Mouse (Mus musculus) thymus, postnatal 0 days (tissue): ENCODE results near the gene Mlxipl. TPM values are rescaled to one million over a fixed set of nuclear protein-coding genes. Genes with fewer than 3 reads are reported as not detected.
A peak's percentile ranks its signal among the peaks of the same experiment; 100 is the strongest.

Experiments used
- DNase-seq: peaks from one replicate; pipeline ENCODE4 v3.0.0-alpha.2; 2015; ENCODE audit warnings: low spot score
- polyA plus RNA-seq: library from polyadenylated mRNA; unstranded; fragments of >200 nt; fragmentation: Nextera tagmentation; extraction: Ambion mirVana; gene quantifications from 2 replicates; pipeline ENCODE4 v1.2.1, GENCODE M21; 2015

Gene Mlxipl
- polyA plus RNA-seq, 1 experiment from 2014 or later: 0.38 TPM

DNA sequence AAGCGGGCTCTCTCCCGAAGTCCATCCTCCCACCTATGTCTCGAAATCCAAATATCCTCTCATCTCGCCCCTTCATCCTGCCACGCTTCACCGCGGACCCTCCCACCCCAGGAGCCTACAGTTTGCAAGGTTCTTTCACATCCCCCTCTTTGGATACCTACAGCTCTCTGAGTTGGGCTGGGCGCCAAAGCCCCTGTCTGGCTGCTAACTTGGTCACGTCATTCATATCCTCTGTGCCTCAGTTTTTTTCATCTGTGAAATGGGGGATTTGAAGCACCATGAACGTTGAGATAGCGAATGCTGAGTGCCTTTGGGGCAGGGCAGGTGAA lies 11.2 kb upstream of the Mlxipl start:
- DNase-seq: no peak

DNA sequence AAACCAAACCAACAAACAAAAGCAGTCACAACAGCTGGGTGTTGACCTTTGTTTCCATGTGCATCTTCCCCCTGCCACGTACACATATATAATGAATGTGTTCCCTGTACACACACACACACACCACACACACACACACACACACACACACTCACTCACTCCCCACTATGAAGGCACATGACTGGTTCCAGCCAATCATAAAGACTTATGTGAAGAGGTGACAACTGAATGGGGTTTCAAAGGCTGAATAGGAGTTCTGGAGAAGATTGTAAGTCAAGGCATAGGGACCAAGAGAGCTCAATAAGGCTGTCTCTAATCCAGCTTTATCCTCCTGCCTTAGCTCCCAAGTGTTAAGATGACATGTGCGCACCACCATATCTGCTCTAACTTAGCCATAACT lies 10.1 kb upstream of the Mlxipl start:
- no peak for DNase-seq

DNA sequence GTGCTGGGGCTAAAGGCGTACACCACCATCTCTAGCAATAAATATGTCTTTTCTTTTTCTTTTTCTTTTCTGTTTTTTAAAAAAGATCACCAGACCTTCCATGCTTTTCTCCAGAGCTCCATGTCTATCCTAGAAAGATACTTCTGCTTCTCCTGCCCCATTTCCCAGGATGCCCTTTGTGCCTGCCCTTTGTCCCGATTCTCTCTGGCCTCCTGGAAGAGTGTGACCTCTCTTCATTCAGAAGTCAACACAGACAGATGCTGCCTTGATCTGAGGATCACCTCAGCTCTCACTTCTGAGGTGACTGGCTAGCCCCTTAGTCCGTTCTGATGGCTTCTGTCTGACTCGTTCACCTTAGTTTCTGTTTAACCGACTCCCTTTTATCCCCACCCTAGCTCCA lies 9.2 kb upstream of the Mlxipl start:
- DNase-seq: no peak

GRCm38 (mm10) chr5:135086871-135087270 lies 2.8 kb upstream of the Mlxipl start:
- no peak for DNase-seq

- no peak for DNase-seq
Measured at GRCm38 (mm10) chr5:135100981-135101380, 11.3 kb downstream of the Mlxipl start.

- DNase-seq: peak; percentile 17
Measured at GRCm38 (mm10) chr5:135103999-135104660, 14.4 kb downstream of the Mlxipl start.

GRCm38 (mm10) chr5:135106758-135107256 lies 17.1 kb downstream of the Mlxipl start:
- DNase-seq: peak; percentile 87

GRCm38 (mm10) chr5:135107521-135108501 lies 18.1 kb downstream of the Mlxipl start:
- peak; percentile 37 for DNase-seq

DNA sequence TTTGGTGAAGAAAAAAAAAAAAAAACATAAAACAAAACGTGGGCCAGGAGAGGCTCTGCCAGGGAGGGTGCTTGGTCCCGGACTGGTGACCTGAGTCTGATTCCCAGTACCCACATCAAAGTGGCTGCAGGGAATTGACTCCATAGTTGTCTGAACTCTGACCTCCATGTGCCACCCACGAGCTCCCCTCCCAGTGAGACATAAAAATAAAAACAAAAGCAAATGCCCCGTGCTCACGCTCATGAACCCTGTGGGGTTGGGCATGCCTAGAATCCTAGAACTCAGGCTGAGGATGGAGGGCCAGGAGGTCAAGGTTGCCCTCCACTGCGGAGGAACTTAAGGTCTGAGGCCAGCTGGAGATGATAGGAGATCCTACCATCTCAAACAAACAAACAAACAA lies 19.3 kb downstream of the Mlxipl start:
- no peak for DNase-seq

GRCm38 (mm10) chr5:135109426-135109825 lies 19.7 kb downstream of the Mlxipl start:
- no peak for DNase-seq

DNA sequence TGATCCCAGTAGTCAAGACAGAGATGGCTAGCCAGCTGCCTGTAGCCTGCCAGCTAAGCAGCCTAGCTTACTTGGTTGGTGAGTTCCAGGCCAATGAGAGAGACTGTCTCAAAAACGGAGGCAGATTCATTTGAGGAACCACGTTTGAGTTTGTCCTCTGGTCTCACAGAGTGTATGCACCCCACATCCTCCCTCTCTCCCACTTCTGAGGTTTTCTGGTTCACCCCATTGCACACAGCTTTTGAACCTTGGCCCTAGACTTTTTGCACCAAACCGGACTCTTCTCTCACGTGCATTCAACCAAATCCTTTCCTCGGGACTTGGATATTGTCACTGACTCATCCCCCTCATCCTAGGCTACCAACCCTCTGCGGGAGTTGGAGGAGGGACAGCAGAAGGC lies 20.3 kb downstream of the Mlxipl start:
- peak; percentile 19 for DNase-seq

GRCm38 (mm10) chr5:135113782-135114181 lies 24.1 kb downstream of the Mlxipl start:
- DNase-seq: no peak

DNA sequence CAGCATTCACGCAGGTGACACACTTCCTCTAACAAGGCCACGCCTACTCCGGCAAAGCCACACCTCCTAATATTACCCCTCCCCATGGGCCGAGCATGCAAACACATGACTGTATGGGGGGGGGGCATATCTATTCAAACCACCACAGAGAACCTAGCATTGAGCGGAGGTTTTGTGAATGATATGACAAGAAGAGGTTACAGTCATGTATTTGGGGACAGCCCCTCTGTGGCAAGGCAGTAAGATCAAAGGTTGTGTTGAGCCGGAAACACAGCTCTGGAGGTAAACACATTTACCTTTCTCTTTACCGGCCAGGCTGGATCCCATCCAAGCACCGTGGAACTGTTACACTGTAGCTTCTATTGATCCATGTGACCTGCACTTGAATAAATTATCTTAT lies 25.6 kb downstream of the Mlxipl start:
- DNase-seq: no peak

DNA sequence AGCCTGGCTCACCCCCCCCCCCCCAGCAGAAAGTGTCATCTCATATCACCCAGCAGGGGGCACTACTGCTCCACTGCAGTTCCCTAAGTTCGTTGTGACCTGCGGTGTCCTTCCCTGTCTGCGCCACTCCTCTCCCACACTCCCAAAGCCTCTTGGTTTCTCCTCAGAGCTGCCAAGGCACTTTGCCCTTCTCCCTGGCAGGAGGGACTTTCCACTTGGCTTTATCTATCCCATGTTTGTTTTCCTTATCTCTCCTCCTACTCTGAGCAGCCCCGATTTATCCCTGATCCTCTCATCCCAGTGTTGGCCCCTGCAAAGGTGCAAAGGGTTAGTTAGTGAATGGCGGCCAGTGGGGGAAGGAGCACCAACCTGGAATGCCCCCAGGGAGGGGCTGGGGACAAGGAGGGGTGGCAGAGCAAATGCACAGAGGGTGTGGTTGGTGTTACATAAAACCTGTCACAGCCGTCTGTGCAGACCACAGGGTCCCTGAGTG lies 28.9 kb downstream of the Mlxipl start:
- DNase-seq: peak; percentile 57

GRCm38 (mm10) chr5:135120753-135121152 lies 31.1 kb downstream of the Mlxipl start:
- peak; percentile 27 for DNase-seq

DNA sequence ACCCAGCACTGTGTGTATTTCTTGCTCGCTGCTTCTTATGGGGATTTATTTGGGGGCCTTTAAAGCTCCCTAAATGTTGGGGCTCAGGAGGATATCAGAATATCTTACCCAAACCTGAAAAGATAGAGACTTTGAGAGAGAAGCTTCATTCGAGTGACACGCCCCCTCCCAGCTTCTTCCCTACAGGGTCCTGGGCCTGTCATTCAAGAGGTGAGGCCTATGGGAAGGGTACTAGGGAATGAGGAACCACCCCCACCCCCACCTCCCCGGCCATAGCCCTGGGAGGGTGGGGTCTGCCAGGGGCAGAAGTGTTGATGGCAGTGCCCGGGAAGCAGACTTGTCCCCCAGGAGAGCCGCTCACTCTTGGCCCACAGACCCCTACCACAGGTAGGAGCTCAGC lies 36.4 kb downstream of the Mlxipl start:
- DNase-seq: no peak

DNA sequence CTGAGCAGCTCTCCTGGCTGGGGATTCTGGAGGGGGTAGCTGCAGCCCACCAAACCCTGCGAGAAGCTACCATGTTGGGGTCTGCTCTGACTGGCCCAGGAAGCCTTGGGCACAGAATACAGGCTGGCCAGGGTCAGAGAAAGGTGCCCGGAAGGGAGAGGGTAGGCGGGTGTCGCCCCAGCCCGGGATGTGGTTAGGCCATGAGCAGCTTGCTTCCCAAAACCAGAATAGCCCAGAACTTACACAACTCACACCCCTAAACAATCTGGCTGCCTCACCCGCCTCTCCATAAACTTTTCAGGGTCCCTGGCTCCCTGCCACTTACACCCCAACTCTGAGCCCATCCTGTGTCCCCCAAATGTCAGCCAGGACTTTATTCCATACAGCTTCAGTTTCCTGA lies 38.0 kb downstream of the Mlxipl start:
- DNase-seq: no peak

DNA sequence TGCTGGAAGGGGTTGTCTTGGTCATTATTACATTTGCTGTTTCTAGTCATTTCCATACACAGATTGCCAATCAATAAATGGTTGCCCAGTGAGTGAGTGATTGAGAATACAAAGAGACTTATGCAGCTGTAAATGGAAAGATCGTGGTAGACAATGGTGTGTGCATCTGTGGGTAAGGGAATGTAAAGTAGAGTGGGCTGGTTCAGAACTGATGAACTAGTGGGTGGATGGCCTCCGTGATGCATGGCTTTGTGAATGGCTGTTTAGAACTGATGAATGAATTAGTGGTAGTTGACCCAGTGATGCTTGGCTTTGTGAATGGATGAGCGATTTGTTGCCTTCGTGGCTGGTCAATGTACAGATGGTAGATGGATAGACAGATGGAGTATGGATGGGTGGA lies 40.1 kb downstream of the Mlxipl start:
- DNase-seq: no peak

- peak; percentile 90 for DNase-seq
Measured at GRCm38 (mm10) chr5:135133736-135134405, 44.2 kb downstream of the Mlxipl start.

GRCm38 (mm10) chr5:135134534-135134933 lies 44.8 kb downstream of the Mlxipl start:
- DNase-seq: peak; percentile 51

GRCm38 (mm10) chr5:135139881-135140280 lies 50.2 kb downstream of the Mlxipl start:
- DNase-seq: no peak

DNA sequence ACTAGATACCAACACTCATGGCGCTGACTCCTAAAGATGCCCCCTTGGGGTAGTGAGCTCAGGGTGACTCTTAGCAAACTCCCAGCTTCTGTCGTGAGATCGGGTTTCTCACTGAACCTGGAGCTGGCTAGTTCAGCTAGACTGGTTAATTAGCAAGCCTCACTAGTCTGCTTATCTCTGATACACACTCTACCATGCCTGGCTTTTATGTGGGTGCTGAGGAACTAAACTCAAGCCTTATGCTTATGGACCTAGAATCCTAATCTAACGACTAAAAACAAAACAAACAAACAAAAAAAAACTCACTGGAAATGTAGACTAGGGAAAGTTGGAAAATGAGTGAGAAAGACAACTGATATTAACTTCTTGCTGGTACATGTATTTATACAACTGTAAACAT lies 54.8 kb downstream of the Mlxipl start:
- no peak for DNase-seq
